9 mouse cellular contexts compared by ENCODE assay signal in the genomic region with DNA sequence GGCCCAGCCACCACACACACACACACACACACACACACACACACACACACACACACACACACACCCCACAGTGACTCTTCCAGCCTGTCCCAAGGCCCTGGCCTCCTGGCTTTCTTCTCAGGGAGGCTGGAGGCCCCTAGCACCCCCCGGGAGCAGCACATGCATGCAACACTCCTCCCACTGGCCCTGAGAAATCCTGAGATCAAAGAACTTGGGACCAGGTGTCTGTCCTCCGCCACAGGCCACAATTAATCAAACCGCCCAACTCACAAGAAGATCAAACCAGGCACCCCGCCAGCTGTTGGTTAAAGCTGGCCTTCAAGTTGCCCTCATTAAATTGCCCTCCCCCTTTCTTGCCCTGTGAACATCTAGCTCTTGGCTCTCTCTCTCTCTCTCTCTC.
DNase-seq lines count a peak whose midpoint lies in the region; ATAC-seq lines count a peak whose summit lies in the region.
"Had no signal": no experiment of that assay in that cellular context is flagged by ENCODE, and none has a peak within 500 bp of the region (broad histone marks: within the 10 kb centered on the region; RNA-seq: fewer than 3 reads in every experiment).

No protein-coding gene starts in this region.

- H3K9me3 ChIP-seq in embryonic facial prominence, embryonic 11.5 days (replicated peaks; ENCODE audit: control insufficient read depth, low read length), result no peaks in the 10 kb centered on the region
- no peaks in the 10 kb centered on the region; the same call in 1 of the 2 replicates for H3K9me3 ChIP-seq in midbrain, embryonic 13.5 days
- no peaks in the 10 kb centered on the region for H3K9me3 ChIP-seq in heart, embryonic 11.5 days (replicated peaks; ENCODE audit: control insufficient read depth, low read length)
- H3K9me3 ChIP-seq: liver, embryonic 13.5 days had no signal

- no peak overlapping the region for H3K4me2 ChIP-seq in embryonic facial prominence, embryonic 11.5 days (ENCODE audit: low read depth, low read length)
- H3K4me2 ChIP-seq in midbrain, embryonic 13.5 days (replicated peaks), result no peak overlapping the region
- H3K4me2 ChIP-seq in heart, embryonic 11.5 days, result no peak overlapping the region
- H3K4me2 ChIP-seq: liver, embryonic 13.5 days had no signal

- no peak overlapping the region for H3K27ac ChIP-seq in embryonic facial prominence, embryonic 11.5 days (replicated peaks; ENCODE audit: low read depth, low read length)
- H3K27ac ChIP-seq in midbrain, embryonic 13.5 days, result no peak overlapping the region
- no peak overlapping the region for H3K27ac ChIP-seq in heart, embryonic 11.5 days (ENCODE audit: low read depth, low read length)
- H3K27ac ChIP-seq: liver, embryonic 13.5 days had no signal

- no peak overlapping the region for H3K9ac ChIP-seq in embryonic facial prominence, embryonic 11.5 days (replicated peaks; ENCODE audit: low read length)
- no peak overlapping the region for H3K9ac ChIP-seq in midbrain, embryonic 13.5 days (replicated peaks)
- H3K9ac ChIP-seq in heart, embryonic 11.5 days (ENCODE audit: low read depth, low read length), result no peak overlapping the region
- H3K9ac ChIP-seq: liver, embryonic 13.5 days had no signal

- no peaks in the 10 kb centered on the region for H3K27me3 ChIP-seq in embryonic facial prominence, embryonic 11.5 days (ENCODE audit: control insufficient read depth, insufficient read depth, low read length)
- H3K27me3 ChIP-seq in midbrain, embryonic 13.5 days, result no peaks in the 10 kb centered on the region
- no peaks in the 10 kb centered on the region for H3K27me3 ChIP-seq in heart, embryonic 11.5 days (ENCODE audit: control insufficient read depth, insufficient read depth, low read length)
- H3K27me3 ChIP-seq: liver, embryonic 13.5 days had no signal

- ATAC-seq in embryonic facial prominence, embryonic 11.5 days (replicated peaks; ENCODE audit: insufficient number of reproducible peaks, low FRiP score, low TSS enrichment, low read depth), result 0 out of 2 replicates have a peak, but pooled peaks have one; percentile 24
- peak; percentile 73 for ATAC-seq in midbrain, embryonic 13.5 days
- no peak for ATAC-seq in heart, embryonic 11.5 days (replicated peaks; ENCODE audit: insufficient number of reproducible peaks, low FRiP score, low TSS enrichment)

- peak; percentile 91 for DNase-seq in adrenal gland, postnatal 10 days
- peak; percentile 75 for DNase-seq in embryonic facial prominence, embryonic 11.5 days (ENCODE audit: low spot score)
- DNase-seq in kidney, adult 9 months, result peak; percentile 64
- DNase-seq in cerebellum, adult 11 months, result no peak
- DNase-seq in layer of hippocampus, postnatal 36 days, result no peak
- DNase-seq in left cerebral cortex, adult 9 months (ENCODE audit: low spot score in 2 of 2), result no peak
- DNase-seq: liver, embryonic 13.5 days had no signal

- no peak overlapping the region for H3K4me3 ChIP-seq in embryonic facial prominence, embryonic 11.5 days (ENCODE audit: low read depth, low read length)
- no peak overlapping the region for H3K4me3 ChIP-seq in midbrain, embryonic 13.5 days (replicated peaks)
- no peak overlapping the region for H3K4me3 ChIP-seq in heart, embryonic 11.5 days (ENCODE audit: low read depth, low read length)
- H3K4me3 ChIP-seq: liver, embryonic 13.5 days had no signal

- peaks cover under 1% of the 10 kb centered on the region for H3K4me1 ChIP-seq in embryonic facial prominence, embryonic 11.5 days (ENCODE audit: control insufficient read depth, insufficient read depth, low read length)
- peaks cover 10% of the 10 kb centered on the region for H3K4me1 ChIP-seq in midbrain, embryonic 13.5 days (replicated peaks)
- peaks cover 16% of the 10 kb centered on the region for H3K4me1 ChIP-seq in heart, embryonic 11.5 days (ENCODE audit: control insufficient read depth, insufficient read depth, low read length)

- no peaks in the 10 kb centered on the region for H3K36me3 ChIP-seq in embryonic facial prominence, embryonic 11.5 days (replicated peaks; ENCODE audit: control insufficient read depth, insufficient read depth, low read depth, low read length)
- H3K36me3 ChIP-seq in midbrain, embryonic 13.5 days, result no peaks in the 10 kb centered on the region
- no peaks in the 10 kb centered on the region for H3K36me3 ChIP-seq in heart, embryonic 11.5 days (ENCODE audit: control insufficient read depth, insufficient read depth, low read length)
- H3K36me3 ChIP-seq: liver, embryonic 13.5 days had no signal

- 12% methylated on average over 4 of the region's 4 CpGs for WGBS in embryonic facial prominence, embryonic 11.5 days
- WGBS in midbrain, embryonic 13.5 days, result 16% methylated on average over 4 of the region's 4 CpGs
- WGBS in heart, embryonic 11.5 days (ENCODE audit: insufficient replicate concordance), result 40% methylated on average over 4 of the region's 4 CpGs

Comparison
In these comparisons a context has a peak if more than half of its experiments do, and no peak if none do; other contexts are left out.
1. DNase-seq: peak in adrenal gland, postnatal 10 days (single experiment), embryonic facial prominence, embryonic 11.5 days (single experiment) and kidney, adult 9 months (single experiment); none in cerebellum, adult 11 months (single experiment), layer of hippocampus, postnatal 36 days (0 of 2) and left cerebral cortex, adult 9 months (0 of 2).